Mouse (Mus musculus): ENCODE results near the gene Gng7.

Gng7 gene

DNA sequence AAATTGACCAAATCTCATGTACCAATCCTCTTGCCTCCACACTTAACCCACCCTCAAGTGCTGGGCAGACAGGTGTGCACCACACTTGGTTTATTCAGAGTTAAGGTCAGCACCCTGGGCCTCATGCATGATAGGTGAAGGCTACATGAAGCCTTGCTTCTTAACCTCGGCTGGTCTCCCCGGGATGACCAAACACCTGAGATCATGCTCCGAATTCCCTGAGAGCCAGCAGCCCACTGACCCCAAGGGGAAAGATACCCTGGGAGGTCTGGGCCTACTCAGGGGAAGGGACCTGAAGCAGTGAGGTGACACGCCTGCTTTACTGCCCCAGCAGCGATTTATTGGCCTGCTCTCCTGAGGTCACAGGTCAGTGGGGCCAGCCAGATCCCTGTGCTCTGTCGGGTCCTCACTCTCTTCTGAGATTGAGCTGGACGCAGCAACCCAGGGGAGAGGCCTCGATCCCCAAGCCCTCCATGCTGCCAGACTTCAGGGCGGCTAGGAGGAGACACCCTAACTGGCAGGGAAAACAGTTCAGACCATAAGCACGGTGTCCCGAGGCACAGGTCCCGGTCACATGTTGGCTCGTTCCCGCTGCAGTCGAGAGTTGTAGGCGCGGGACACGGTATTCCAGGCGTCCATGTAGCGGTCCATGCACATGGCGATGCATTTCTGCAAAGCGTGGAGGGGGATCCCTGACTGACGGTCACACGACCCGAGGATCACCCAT is 115.0 kb downstream of the Gng7 start:
- no peak for DNase-seq (ENCODE audit: low spot score)

DNA sequence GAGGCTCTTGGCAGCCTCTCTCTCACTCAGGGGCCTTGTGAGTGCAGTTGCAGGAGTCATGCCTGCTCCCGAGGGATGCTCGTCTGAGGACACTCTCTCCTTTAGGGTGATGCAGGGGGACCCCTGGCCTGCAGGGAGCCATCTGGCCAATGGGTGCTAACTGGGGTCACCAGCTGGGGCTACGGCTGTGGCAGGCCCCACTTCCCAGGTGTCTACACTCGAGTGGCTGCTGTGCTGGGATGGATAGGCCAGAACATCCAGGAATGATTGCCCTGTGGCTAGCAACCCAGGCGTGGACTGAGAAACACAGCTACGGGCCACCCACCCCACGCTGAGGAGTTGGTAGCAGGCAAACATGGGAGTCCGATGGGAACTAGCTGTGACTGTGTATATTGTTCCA is 115.7 kb downstream of the Gng7 start:
- DNase-seq (ENCODE audit: low spot score), result no peak

Measured in yolk sac, embryonic 10.5 days (tissue).